Mouse (Mus musculus) retina, adult 2 months (tissue): Measurements from ENCODE around the gene Slfn2.
"Not testable (repeated sequence)": the region's sequence is repeated elsewhere in the genome, so short reads cannot be mapped to it uniquely, and the experiment has no call there.

ENCODE experiments used
- DNase-seq: peaks from one replicate; pipeline ENCODE4 v3.0.0-alpha.2; 2012; ENCODE audit warnings: low read depth, low spot score

Slfn2 gene

DNA sequence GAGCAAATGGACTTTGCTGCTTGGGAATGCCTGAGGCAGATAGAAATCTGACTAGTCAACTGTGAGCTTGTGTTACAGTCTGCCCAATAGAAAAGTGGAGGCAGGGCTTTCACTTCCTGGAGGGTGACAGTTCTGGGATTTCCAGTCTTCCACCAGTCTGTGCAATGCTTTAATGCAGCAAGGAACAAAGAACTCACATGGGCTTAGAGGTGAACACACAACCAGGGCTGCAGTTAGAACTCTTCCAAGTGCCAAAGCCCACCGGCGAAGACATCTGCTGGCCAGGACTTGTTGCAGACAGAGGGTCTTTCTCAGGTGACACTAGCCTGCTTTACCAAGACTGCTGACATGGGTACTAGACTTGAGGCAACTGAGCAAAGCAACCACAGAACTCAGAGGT is at the start of gene Slfn2:
Gene Slfn2, plus strand, starts transcription at position 167 of the 400 bp plus-strand sequence.
- no peak for DNase-seq

DNA sequence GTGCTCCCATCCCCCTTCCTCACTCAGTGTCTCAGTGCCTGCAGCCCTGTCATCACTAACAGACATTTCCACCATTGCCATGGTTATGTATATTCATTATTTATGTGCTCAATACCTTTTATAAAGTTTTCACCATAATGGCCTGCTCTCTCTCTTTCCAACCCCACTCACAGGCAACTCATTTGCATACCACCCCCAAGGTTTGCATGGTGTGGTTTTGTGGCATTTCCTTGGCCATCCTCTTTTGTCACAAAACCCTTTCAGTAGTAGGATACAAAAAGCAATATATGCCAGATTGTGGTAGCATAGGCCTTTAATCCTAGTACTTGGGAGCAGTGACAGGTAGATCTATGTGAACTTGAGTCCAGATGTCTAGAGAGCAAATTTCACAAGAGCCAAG is 48.8 kb upstream of the Slfn2 start:
- DNase-seq: no peak

DNA sequence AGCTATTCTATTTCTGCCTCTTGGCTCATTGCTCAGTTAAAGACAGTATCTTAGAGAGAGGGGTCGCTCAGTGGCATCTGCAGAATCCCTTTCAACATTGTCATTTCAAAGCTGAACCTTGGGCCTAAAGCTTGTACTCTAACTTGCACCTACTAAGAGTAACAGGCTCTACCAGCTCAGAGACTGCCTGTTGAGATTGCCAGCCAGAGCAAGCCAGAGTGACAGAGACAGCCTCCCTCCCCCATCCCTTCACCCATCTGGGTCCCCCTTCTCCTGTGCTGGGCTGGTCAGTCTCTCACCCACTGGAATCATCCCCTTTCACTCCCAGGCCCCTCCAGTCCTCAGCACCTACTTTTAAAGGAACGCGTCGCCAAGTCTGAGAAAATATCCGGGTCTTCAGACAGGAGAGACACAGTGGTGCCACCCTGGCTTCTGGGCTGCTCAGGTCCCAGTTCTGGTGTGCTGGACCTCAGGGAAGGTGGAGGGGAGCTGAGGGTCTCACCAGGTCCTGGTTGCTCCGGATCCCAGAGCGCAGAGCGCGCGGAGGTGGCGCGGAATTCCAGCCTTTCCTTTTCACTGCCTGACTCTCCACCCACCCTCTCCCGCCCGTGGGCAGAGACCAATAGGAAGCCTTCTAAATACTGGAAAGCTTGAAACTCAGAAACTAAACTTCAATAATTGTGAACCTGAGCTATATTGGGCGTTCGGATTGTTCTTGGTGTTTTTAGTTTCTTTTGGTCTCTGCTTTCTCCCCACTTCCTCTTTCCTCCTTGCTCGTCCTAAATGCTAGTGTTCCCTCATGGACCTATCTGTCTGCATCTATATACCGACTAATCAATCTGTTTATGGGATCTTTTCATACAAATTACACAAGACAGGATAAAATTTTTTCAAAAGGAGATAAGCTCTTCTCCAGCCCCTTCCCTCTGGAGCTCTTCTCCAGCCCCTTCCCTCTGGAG is 45.1 kb upstream of the Slfn2 start:
- DNase-seq: not testable (repeated sequence)

DNA sequence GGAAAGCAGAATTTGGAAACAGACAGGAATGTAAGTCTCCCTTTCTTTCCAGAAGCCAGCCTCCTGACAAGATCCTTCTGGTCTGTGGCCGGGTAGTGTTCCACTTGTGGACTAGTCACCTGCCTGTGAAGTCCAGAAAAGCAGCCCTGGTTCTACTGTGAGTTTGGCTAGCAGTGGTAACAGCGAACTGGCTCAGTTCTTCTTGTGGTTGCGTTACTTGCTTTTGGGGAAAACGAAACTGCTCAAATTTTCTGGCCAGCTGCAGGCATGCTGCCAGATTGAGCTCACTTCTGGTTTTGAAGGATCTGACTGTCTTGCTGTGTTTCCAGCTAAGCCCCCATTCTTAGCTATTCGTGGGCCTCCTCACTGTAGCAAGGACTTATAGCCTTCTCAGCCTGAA is 44.3 kb upstream of the Slfn2 start, which contains the start of gene Slfn8:
Gene Slfn8, minus strand, starts transcription at position 190 of the 400 bp plus-strand sequence.
- DNase-seq: no peak

DNA sequence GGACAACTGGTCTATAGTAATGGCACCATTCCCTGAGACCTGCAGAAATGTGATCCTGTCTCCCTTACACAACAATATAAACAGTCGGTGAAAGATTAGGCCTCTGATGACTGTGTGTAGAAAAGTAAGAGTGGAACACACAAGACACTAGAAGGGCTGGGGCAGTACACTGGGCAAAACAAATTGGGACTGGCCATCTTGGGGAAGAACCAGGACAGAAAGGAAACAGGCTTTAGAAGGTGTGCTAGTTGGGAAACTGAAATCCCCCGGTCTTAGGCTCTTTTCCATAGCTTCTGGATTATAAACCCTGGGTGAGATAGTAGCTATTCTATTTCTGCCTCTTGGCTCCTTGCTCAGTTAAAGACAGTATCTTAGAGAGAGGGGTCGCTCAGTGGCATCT is 26.2 kb upstream of the Slfn2 start:
- not testable (repeated sequence) for DNase-seq

DNA sequence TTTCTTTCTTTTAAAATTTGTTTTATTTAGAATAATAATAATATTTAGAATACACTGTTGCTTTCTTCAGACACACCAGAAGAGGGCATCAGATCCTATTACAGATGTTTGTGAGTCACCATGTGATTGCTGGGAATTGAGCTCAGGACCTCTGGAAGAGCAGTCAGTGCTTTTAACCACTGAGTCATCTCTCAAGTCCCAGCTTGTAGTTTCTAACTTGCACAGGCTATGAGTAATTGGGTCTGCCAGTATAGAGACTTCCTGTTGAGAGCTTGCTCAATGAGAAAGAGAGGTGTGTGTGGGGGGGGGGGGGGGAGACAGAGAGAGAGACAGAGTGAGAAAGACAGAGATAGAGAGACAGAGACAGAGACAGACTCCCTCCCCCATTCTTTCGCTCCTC is 25.8 kb upstream of the Slfn2 start:
- no peak for DNase-seq

DNA sequence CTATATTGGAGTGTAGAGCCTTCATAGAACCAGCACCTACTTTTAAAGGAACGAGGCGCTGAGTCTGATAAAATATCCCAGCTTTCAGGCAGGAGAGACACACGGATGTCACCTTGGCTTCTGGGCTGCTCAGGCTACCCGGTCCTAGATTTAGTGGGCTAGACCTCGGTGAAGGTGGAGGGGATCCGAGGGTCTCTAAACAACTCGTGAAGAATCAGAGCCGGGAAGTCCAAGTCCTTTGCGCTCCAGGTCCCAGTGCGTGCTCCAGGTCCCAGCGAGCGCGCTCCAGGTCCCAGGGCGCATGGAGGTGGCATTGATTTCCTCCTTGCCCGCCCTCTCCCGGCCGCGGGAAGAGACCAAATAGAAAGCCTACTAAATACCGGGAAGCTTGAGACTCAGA is 25.1 kb upstream of the Slfn2 start:
- DNase-seq: no peak

DNA sequence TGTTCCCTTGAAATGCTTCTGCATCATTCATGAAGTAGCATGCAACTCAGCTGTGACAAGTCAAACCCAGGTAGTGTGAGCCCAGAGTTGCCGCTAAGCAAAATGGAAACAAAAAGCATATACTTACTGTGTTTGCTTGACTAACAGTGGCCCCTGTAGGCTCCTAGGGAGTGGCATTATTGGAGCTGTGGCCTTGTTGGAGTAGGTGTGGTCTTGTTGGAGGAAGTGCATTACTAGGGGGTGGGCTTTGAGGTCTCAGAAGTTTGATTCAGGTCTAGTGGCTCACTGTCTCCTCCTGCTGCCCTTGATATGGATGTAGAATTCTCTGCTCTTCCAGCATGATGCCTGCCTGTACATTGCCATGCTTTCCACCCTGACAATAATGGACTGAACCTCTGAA is 24.6 kb upstream of the Slfn2 start:
- no peak for DNase-seq

DNA sequence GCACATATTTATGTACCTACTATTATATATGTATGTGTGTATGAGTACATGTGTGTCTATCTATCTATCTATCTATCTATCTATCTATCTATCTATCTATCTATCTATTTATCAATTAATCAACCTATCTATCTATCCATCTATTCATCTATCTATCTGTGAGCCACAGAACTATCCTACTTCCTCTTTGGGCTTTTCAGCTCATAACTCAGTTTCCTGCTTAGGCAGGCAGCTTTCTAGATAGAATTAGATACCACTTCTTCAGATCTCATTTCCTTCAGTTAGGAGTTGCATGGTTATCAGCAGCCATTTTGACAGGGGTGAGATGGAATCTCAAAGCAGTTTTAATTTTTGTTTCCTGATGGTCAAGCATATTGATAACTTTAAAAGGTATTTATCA is 23.9 kb upstream of the Slfn2 start:
- no peak for DNase-seq

DNA sequence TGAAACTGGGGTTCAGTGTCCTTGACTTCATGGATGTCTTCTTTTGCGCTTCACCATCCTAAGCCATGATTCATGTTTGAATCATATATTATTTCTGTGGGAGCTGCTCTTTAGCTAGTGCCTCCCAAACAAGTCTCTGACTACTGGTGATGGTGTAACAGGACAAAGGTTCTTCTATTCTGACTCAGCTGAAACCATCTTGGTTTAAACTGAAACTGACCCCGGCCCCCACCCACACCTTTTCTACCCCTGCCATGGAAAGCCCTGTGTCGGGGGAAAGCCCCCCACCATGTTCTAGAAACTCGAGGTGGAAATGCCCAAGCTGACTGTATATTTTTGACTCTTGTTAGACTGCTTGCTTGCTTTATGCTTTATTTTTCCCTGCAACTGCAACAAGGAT is 21.0 kb upstream of the Slfn2 start:
- no peak for DNase-seq

DNA sequence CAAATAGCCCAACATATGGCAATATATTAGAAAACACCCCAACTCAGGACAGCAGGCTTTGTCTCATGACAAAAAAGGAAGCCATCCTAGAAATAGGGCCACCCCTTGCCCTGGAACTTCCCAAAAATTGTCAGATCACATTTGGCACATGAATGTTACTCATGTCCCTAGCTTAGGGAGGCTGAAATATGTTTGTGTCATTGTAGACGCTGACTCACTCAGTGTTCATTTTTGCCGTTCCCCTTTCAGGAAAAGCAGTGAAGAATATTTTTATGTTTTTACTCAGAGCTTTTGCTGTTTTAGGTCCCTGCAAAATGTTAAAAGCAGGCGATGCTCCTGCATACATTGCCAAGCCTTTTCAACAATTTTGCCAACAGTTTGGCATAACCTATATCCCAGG is 19.3 kb upstream of the Slfn2 start:
- no peak for DNase-seq

DNA sequence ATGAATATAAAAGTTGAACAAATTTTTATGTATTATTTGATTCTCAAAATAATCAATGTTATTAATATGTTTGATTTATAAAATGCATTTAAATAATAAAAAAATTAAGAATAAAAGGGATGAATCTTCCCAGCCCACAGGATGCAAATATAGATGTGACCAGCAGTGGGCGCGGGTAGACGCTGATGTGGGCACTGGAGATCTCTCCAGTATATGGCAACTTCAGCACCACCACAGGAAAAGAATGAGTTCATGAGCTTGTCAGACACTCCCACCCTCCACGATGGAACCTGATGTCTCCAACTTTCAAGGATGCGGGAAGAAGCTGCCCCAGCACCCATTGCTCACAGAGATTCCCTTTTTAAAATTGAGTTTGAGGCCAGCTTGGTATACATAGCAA is 7.0 kb upstream of the Slfn2 start:
- no peak for DNase-seq

DNA sequence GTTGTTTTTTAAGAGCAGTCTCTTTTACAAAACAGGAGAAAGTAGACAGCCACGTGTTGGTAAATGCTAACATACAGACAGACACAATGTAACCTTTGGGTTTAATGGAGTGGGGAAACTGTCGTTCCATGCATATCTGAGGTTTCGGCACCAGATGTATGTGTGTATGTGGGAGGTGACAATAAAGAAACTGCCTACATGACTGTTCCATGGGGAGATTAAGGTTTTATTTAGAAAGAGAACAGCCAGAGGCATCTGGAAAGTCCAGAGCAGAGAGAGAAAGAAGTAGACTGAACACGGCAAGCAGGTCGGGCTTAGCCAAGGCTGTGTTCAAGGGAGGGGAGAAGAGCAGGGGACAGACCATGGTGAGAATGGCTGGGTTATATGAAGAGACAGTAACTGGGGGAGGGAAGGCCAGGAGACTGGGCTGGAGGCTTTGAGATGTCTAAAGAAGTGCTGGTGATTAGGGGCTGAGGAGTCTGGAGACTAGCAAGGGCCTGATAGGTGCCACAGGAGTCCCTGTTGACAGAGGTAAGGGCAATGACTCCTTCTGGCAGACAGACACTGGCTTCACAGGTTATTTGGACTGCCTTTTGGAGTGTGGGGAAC is 4.4 kb upstream of the Slfn2 start:
- no peak for DNase-seq

DNA sequence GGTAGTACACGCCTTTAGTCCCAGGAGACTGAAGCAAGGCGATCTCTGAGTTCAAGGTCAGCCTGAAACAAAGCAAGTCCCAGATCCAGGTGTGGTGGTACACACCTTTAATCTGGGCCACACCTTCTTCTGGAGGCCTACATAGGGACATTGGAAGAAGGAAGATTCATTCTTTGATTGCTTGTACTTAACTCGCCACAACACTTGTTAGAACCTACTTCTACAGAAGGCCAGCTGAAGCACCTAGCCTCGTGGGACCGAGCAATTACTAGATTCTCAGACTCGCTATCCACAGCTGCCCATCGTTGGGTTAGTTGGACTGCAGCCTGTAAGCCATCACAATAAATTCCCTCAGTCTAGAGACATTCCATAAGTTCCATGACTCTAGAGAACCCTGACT is 3.1 kb upstream of the Slfn2 start:
- DNase-seq: no peak

DNA sequence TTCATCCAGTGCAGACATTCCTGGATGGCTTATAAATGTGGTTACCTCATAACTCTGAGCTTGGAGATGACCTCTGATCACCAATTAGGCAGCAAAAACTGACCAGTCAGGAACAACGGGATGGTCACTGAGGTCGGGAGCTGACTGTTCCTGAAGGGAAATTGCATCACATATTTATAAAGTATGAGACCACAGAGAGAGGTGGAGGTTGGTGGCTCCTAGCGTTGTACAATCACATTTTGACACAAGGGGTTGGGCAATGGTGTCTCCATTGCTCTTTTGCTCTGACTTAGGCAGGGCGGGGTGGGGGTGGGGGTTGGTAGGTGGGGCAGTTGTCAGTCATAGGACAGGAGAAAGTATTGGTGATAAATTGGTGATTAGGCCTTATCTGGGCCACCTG is 1.8 kb upstream of the Slfn2 start:
- no peak for DNase-seq

DNA sequence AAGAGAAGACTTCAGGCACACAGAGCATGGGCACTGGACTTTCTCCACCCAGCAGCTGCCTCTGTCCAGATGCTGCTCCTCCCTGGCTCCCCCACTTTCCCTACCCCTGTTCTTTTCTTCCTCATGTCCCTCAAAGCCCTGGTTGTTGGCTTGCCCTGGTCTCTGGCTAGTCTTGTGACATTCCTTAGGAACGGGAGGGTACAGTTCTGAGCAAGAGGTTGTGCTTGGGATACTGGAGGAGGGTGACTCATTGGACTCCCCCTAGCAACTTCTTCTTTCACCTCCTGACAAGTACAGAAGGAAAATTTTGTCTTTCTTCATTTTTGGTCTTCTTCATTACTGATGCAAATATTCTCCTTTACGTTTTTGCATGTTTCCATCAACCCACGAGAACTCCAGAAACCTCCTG is 967 bp upstream of the Slfn2 start:
- DNase-seq: no peak

DNA sequence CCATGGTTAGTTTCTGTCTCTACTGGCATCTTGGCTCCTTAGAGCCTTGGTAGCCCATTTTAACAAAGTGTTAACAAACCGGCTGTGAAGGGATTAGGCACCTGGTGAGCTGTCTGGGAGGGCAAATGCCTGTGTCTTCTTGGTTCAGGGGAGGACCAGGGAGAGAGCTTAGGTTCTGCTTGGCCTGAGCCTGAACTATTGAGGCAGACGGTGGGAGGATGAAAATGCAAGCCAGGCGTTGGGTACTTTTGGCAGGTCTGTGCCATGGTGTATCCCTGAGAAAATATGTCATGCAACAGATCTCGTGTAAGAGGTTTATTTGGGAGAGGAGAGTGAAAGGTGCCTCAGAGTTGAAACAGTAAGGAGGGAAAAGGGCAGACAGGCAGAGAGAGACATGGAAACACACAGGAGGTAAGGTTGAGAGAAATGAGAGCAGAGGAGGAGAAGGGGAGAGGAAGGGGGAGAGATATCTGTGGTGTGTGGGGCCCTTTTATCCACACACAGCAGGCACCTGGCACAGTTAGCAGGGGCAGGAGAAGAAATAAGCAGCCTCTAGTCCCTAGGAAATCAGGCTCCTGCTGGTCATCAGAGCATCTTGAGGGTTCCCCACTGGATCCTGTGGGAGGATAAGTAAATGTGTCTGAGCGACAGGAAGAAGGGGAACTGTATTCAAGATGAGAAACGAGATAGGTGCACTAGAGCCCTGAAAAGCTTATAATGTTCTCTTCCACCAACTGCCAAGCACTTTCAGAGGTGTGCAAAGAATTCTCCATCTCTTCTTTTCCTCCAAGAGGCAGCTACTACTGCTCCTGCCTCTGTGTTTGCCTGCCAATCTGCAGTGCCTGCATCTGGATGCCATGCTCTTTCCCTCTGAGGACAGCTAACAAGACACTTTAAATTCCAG is 781 bp downstream of the Slfn2 start:
- DNase-seq: no peak

DNA sequence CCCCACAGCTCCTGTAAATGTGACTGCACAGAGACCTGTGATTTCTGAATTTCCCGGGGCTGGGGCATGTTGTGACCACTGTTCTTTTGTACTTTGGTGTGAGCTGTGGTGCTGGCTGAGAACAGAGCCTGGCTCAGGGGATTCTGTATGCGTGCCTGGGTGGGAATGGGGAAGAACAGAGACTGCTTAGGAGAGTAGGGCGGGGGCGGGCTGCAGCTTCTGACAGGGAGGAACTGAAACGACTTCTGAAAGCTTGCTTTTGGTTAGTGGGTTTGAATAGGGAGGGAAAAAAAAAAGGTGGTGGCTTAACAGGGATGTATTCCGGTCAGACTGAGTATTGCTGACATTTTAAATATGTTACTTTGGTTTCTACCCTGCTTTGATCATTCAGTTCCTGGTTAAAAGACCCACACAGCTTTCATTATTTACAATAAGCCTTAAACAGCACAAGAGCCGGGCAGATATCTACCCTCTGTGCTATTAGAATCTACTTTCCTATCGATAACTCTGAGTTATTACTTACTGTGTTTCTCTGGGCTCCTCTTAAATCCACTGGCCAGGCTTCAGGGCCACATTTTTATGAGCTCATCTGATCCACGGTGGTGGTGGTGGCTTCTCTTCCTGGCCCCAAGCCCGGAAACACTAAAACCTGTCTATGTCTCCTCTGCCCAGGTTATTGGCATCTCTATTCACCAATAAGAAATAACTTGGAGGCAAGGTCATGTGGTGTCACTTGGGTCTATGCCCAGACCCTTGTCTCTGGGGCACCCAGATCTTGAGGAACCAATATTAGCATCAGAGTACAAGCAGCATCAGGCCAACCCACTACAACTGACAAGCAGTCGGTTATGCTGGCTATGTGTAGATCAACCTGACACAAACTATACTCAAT is 2.0 kb downstream of the Slfn2 start:
- no peak for DNase-seq

DNA sequence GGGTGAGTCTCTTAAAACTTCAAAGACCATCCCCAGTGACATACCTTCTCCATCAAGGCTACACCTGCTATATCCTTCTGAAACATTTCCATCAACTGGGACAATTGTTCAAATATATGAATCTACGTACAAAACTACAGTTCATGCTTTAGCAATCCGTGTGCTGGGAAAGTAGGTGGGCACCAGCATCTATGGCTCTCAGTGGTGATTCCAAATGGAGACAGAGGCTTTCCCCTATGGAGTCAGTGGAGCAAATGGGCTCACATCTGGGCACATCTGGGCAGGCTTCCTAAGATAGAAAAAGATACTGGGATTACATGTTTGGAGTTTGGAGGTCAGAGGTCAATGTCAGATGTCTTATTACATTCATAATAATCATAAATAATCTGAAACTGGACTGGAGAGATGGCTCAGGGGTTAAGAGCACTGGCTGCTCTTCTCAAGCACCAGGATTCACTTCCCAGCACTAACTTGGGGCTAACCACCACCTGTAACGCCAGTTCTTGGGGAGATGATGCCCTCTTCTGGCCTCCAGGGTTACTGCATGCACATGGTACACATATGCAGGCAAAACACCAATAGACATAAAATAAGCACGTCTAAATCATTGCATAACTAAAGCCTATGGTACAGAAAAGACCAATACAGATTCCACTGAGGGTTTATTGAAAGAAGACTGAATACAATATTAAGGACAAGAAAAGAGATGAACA is 3.2 kb downstream of the Slfn2 start:
- no peak for DNase-seq

DNA sequence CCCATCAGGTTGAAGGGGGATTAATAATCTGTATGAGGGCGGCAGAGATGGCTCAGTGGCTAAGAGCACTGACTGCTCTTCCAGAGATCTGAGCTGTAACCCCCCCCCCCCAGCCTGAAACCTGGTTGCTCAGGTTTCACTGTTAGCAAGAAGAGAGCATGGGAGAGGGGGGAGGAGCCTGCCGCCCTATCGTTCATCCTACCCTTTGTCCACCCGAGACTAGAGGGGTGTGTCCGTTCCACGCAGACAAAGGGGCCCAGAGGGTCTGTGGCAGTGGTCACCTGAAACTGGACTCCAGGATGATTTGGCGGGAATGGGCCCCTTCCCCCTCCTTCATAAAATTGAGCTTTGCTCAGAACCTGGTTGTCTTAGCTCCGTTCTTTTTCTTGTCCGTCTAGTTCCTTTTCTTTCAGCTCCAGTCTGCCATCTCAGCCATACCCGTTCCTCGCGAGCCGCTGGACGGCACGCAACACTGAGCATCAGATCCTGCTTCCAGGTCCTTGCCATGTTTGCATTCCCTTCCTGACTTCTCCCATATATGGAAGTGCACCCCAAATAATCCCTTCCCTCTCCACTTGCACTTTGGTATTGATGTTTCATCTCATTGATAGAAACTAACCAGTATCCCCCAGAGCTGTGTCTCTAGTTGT is 5.5 kb downstream of the Slfn2 start:
- no peak for DNase-seq
